Mouse (Mus musculus): Measurements from ENCODE around the gene Lrrc73. TPM values are rescaled to one million over a fixed set of nuclear protein-coding genes. Genes with fewer than 3 reads are reported as not detected.

The Lrrc73 gene
- polyA plus RNA-seq (2016; fragmentation: Nextera tagmentation; extraction: Ambion mirVana) = 1.2 and 1.4 TPM in 2 replicates

GRCm38 (mm10) chr17:46253452-46254084 is at the start of gene Lrrc73:
Gene Lrrc73 (plus strand): TSS chr17:46253531.
- Histone ChIP-seq H3K27me3 (peaks cover 24% of the 10 kb centered on the region), H3K36me3 (peaks cover 51% of the 10 kb centered on the region), H3K4me1 (peaks cover 18% of the 10 kb centered on the region), H3K4me3 (peak within 1 kb of the TSS; percentile 71), H3K27ac (no peak within 1 kb of the TSS), H3K4me2 (replicated peaks) (peak within 1 kb of the TSS; percentile 100), H3K9me3 (0 out of 2 replicates have a peak, but pooled peaks cover 6% of the 10 kb centered on the region), H3K9ac (peak within 1 kb of the TSS; percentile 65)
- 2% methylated on average over 48 of the region's 48 CpGs for WGBS
- ATAC-seq (ENCODE audit: insufficient number of reproducible peaks, insufficient read depth, low FRiP score, low TSS enrichment) = peak; percentile 69

- H3K36me3 ChIP-seq = peaks cover 58% of the 10 kb centered on the region
- H3K4me2 ChIP-seq (replicated peaks) = no peak overlapping the region
- H3K4me1 ChIP-seq = peaks cover 15% of the 10 kb centered on the region
- H3K4me3 ChIP-seq = no peak overlapping the region
- no peak for ATAC-seq (ENCODE audit: insufficient number of reproducible peaks, insufficient read depth, low FRiP score, low TSS enrichment)
- no peak overlapping the region for H3K9ac ChIP-seq
- H3K27ac ChIP-seq = no peak overlapping the region
- no peaks in the 10 kb centered on the region for H3K9me3 ChIP-seq
- H3K27me3 ChIP-seq = no peaks in the 10 kb centered on the region
These were observed 46.7 kb upstream of the Lrrc73 start for GRCm38 (mm10) chr17:46206676-46207075.

GRCm38 (mm10) chr17:46210550-46210949 is 42.8 kb upstream of the Lrrc73 start:
- Histone ChIP-seq H3K4me3 (no peak overlapping the region), H3K27ac (no peak overlapping the region), H3K4me1 (no peaks in the 10 kb centered on the region), H3K27me3 (no peaks in the 10 kb centered on the region), H3K9ac (no peak overlapping the region), H3K4me2 (replicated peaks) (no peak overlapping the region), H3K36me3 (peaks cover 89% of the 10 kb centered on the region), H3K9me3 (no peaks in the 10 kb centered on the region)
- 92% methylated on average over 3 of the region's 3 CpGs for WGBS
- no peak for ATAC-seq (ENCODE audit: insufficient number of reproducible peaks, insufficient read depth, low FRiP score, low TSS enrichment)

GRCm38 (mm10) chr17:46221601-46222000 is 31.7 kb upstream of the Lrrc73 start:
- no peak overlapping the region for H3K9ac ChIP-seq
- no peak for ATAC-seq (ENCODE audit: insufficient number of reproducible peaks, insufficient read depth, low FRiP score, low TSS enrichment)
- H3K9me3 ChIP-seq = no peaks in the 10 kb centered on the region
- 90% methylated on average over 3 of the region's 3 CpGs for WGBS
- peaks cover 96% of the 10 kb centered on the region for H3K36me3 ChIP-seq
- no peaks in the 10 kb centered on the region for H3K4me1 ChIP-seq
- H3K4me2 ChIP-seq (replicated peaks) = no peak overlapping the region
- no peaks in the 10 kb centered on the region for H3K27me3 ChIP-seq
- H3K4me3 ChIP-seq = no peak overlapping the region
- H3K27ac ChIP-seq = no peak overlapping the region

- H3K4me1 ChIP-seq = no peaks in the 10 kb centered on the region
- peaks cover 94% of the 10 kb centered on the region for H3K36me3 ChIP-seq
- no peaks in the 10 kb centered on the region for H3K9me3 ChIP-seq
- H3K4me2 ChIP-seq (replicated peaks) = no peak overlapping the region
- no peaks in the 10 kb centered on the region for H3K27me3 ChIP-seq
- H3K9ac ChIP-seq = no peak overlapping the region
- no peak overlapping the region for H3K4me3 ChIP-seq
- no peak for ATAC-seq (ENCODE audit: insufficient number of reproducible peaks, insufficient read depth, low FRiP score, low TSS enrichment)
- WGBS = 62% methylated on average over 7 of the region's 7 CpGs
- H3K27ac ChIP-seq = no peak overlapping the region
These were observed 25.8 kb upstream of the Lrrc73 start for GRCm38 (mm10) chr17:46227576-46227975.

- H3K27ac ChIP-seq = no peak overlapping the region
- H3K27me3 ChIP-seq = no peaks in the 10 kb centered on the region
- ATAC-seq (ENCODE audit: insufficient number of reproducible peaks, insufficient read depth, low FRiP score, low TSS enrichment) = no peak
- no peaks in the 10 kb centered on the region for H3K9me3 ChIP-seq
- 89% methylated on average over 1 of the region's 1 CpGs for WGBS
- no peaks in the 10 kb centered on the region for H3K4me1 ChIP-seq
- H3K36me3 ChIP-seq = peaks cover 78% of the 10 kb centered on the region
- H3K9ac ChIP-seq = no peak overlapping the region
- H3K4me3 ChIP-seq = no peak overlapping the region
- H3K4me2 ChIP-seq (replicated peaks) = no peak overlapping the region
These were observed 17.3 kb upstream of the Lrrc73 start for GRCm38 (mm10) chr17:46236067-46236466.

GRCm38 (mm10) chr17:46237079-46237478 is 16.3 kb upstream of the Lrrc73 start:
- ATAC-seq (ENCODE audit: insufficient number of reproducible peaks, insufficient read depth, low FRiP score, low TSS enrichment) = no peak
- Histone ChIP-seq H3K4me1 (no peaks in the 10 kb centered on the region), H3K27me3 (no peaks in the 10 kb centered on the region), H3K27ac (no peak overlapping the region), H3K4me2 (replicated peaks) (no peak overlapping the region), H3K9me3 (no peaks in the 10 kb centered on the region), H3K4me3 (no peak overlapping the region), H3K9ac (no peak overlapping the region), H3K36me3 (peaks cover 80% of the 10 kb centered on the region)
- 91% methylated on average over 6 of the region's 6 CpGs for WGBS

GRCm38 (mm10) chr17:46237480-46237879 is 15.9 kb upstream of the Lrrc73 start:
- peaks cover 81% of the 10 kb centered on the region for H3K36me3 ChIP-seq
- 81% methylated on average over 5 of the region's 5 CpGs for WGBS
- no peak overlapping the region for H3K4me3 ChIP-seq
- no peaks in the 10 kb centered on the region for H3K4me1 ChIP-seq
- H3K9ac ChIP-seq = no peak overlapping the region
- H3K4me2 ChIP-seq (replicated peaks) = no peak overlapping the region
- H3K27ac ChIP-seq = no peak overlapping the region
- H3K9me3 ChIP-seq = no peaks in the 10 kb centered on the region
- ATAC-seq (ENCODE audit: insufficient number of reproducible peaks, insufficient read depth, low FRiP score, low TSS enrichment) = no peak
- no peaks in the 10 kb centered on the region for H3K27me3 ChIP-seq

GRCm38 (mm10) chr17:46239516-46240114 is 13.7 kb upstream of the Lrrc73 start:
- H3K4me3 ChIP-seq = no peak overlapping the region
- no peak overlapping the region for H3K9ac ChIP-seq
- ATAC-seq (ENCODE audit: insufficient number of reproducible peaks, insufficient read depth, low FRiP score, low TSS enrichment) = no peak
- H3K9me3 ChIP-seq = no peaks in the 10 kb centered on the region
- no peaks in the 10 kb centered on the region for H3K4me1 ChIP-seq
- no peak overlapping the region for H3K4me2 ChIP-seq (replicated peaks)
- peaks cover 88% of the 10 kb centered on the region for H3K36me3 ChIP-seq
- no peaks in the 10 kb centered on the region for H3K27me3 ChIP-seq
- 90% methylated on average over 15 of the region's 15 CpGs for WGBS
- no peak overlapping the region for H3K27ac ChIP-seq

GRCm38 (mm10) chr17:46241471-46241870 is 11.9 kb upstream of the Lrrc73 start:
- WGBS = 82% methylated on average over 11 of the region's 11 CpGs
- Histone ChIP-seq H3K27me3 (no peaks in the 10 kb centered on the region), H3K36me3 (peaks cover 94% of the 10 kb centered on the region), H3K9ac (no peak overlapping the region), H3K4me1 (0 out of 2 replicates have a peak, but pooled peaks cover under 1% of the 10 kb centered on the region), H3K4me3 (no peak overlapping the region), H3K9me3 (no peaks in the 10 kb centered on the region), H3K4me2 (replicated peaks) (no peak overlapping the region), H3K27ac (no peak overlapping the region)
- no peak for ATAC-seq (ENCODE audit: insufficient number of reproducible peaks, insufficient read depth, low FRiP score, low TSS enrichment)

- no peak overlapping the region for H3K27ac ChIP-seq
- H3K4me3 ChIP-seq = no peak overlapping the region
- peaks cover 90% of the 10 kb centered on the region for H3K36me3 ChIP-seq
- H3K9me3 ChIP-seq = no peaks in the 10 kb centered on the region
- H3K27me3 ChIP-seq = no peaks in the 10 kb centered on the region
- no peak overlapping the region for H3K4me2 ChIP-seq (replicated peaks)
- 93% methylated on average over 13 of the region's 13 CpGs for WGBS
- H3K9ac ChIP-seq = no peak overlapping the region
- H3K4me1 ChIP-seq = peaks cover 7% of the 10 kb centered on the region
- no peak for ATAC-seq (ENCODE audit: insufficient number of reproducible peaks, insufficient read depth, low FRiP score, low TSS enrichment)
These were observed 11.1 kb upstream of the Lrrc73 start for GRCm38 (mm10) chr17:46242274-46242673.

GRCm38 (mm10) chr17:46242993-46243392 is 10.3 kb upstream of the Lrrc73 start:
- no peaks in the 10 kb centered on the region for H3K9me3 ChIP-seq
- H3K27ac ChIP-seq = no peak overlapping the region
- no peak overlapping the region for H3K4me3 ChIP-seq
- H3K4me2 ChIP-seq (replicated peaks) = no peak overlapping the region
- 83% methylated on average over 4 of the region's 4 CpGs for WGBS
- no peak overlapping the region for H3K9ac ChIP-seq
- no peak for ATAC-seq (ENCODE audit: insufficient number of reproducible peaks, insufficient read depth, low FRiP score, low TSS enrichment)
- H3K27me3 ChIP-seq = no peaks in the 10 kb centered on the region
- H3K36me3 ChIP-seq = peaks cover 85% of the 10 kb centered on the region
- H3K4me1 ChIP-seq = peaks cover 7% of the 10 kb centered on the region

All from embryonic facial prominence, embryonic 12.5 days (tissue).